Mouse (Mus musculus) CD4-positive naive resting alpha-beta T cell, adult 76 days (primary cell): ENCODE measurements around the gene E2f4. TPM values are rescaled to one million over a fixed set of nuclear protein-coding genes. Genes with fewer than 3 reads are reported as not detected.

Experiments used
- total RNA-seq: library from RNA; stranded (reverse); gene quantifications from one replicate; pipeline ENCODE4 v1.2.4, GENCODE M21; 2023

Gene E2f4
- 90.3 TPM for total RNA-seq

DNA sequence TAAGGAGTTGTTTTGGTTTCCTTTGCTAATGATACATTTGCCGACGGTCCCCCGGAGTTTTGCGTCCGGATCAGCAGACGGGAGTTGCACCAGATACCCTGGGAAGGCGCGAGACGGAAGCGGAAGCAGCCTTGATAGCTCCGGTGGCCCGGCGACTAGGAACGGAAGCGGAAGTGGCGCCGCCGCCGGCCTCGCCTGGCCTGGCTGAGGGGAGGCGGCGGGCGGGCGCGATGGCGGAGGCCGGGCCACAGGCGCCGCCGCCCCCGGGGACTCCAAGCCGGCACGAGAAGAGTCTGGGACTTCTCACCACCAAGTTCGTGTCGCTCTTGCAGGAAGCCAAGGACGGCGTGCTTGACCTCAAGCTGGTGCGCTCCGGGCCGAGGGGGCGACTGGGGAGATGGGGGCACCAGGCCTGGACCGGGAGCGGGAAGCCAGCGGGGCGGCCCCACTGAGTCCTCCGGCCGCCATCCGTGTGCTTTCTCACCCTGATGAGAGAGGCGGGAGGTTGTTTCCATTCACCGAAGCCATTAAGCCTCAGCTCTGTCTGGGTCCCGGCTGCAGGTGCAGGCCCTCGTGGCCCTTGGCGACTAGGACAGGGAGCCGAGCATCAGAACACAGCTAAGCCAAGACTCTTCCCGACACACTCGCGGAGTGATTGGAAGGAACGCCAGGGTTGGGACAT is at the start of gene E2f4:
E2f4 (plus strand) TSS at position 153 of the 682 bp plus-strand sequence.

DNA sequence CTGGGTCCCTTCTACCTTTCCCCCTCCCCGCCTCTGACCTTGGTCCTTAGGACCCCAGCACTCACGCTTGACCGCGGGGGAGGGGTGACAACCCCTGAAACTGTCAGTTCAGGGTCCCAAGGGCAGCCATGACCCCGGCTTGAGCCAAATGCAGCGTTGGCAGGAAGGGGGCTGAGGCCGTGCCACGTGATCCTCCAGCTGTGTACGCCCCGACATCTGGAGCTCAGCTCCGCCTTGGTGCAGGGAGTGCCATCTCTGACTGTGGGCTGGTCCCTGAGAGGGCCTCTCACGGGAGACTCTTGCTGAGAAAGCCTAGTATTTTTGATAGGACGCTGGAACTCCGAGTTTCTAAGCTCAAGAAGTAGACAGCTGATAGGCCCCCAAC is 42.5 kb upstream of the E2f4 start, which contains the start of gene B3gnt9:
B3gnt9 (minus strand) TSS at position 188 of the 385 bp plus-strand sequence.

DNA sequence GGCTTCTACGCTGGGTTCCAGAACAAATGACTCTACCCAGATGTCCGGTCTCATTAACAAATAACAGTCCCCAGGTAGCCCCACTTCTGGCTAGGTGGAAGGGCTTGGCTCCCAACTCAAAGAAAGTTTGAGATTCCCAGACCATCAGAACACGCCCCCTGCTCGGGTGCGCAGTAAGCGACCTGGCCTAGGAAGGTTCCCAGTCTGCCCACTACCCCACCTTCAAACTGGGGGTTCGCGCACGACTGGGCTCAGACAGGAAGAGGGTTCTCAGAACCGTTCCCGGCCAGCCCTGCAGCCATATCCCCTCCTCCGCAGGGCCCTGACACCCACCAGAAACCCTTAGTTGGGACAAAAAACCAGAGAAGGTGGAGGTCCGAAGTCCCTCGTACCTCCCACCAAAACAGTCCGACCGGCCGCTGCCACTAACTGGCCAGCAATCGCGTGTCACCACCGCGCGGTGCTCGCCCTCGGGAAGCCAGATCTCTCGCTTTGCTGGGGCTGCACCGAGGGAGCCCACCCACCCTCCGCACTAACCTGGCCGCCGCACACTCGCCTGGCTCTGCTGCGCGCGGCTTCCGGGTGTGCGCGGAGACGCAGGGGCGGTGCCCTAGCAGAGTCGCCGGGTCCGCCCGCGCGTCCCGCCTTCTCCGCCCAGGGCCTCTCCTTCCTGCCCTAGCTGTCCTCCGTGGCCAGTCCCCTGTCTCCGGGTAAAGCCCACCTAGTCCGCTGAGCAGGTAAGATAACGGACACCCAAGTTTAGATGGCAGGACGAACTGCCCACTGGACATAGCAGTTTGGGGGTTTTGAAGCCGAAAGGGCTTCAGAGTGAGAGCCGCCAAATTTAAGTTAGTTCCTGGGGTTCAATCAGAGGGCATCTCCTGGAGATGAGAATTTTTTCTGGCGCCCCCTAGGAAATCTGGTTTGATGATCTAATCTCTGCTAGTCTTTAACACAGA is 33.2 kb upstream of the E2f4 start, which contains the start of the genes Tradd and Fbxl8:
Tradd (minus strand) TSS at position 586 of the 959 bp plus-strand sequence.
Fbxl8 (plus strand) TSS at position 625 of the 959 bp plus-strand sequence.

DNA sequence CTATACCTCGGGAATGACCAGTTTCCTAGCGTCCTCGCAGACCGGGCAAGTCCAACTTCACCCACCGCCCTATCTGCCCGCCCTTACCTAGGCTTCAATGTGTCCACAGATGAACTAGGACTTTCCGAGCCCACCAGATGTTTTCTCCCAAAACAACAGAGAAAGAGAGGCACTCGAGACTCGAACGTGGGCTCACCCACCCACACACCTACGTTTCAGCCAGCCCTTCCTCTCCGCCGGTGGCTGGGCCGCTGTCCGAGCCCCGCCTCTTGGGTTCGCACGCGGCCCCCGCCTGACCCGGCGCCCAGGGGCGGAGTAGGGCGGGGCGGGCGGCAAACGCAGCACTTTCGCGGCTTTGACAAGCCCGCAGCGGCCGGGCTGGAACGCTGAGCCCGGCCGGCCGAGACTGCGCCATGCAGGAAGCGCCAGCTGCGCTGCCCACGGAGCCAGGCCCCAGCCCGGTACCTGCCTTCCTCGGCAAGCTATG is 28.0 kb upstream of the E2f4 start, which contains the start of gene Hsf4:
Hsf4 (plus strand) TSS at position 341 of the 487 bp plus-strand sequence.

DNA sequence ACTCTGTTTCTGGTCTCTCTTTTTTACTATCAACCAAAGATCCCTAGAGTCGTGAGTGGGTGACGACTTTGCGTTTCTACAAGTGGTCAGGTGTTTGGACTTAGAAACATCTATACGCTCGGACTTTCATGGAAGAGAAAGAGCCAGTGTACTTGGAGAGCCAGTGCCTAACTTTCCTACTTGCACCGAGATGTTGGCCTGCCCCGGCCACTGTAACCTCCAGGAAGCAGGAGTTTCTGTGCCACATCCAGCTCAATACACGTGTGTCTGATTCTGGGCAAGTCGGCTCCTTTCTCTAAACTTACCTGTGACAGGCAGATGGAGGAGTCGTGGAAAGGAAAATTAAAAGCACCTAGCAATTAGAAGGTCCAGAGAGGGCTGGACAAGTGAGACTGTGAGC is 21.6 kb upstream of the E2f4 start, which contains the start of gene Nol3:
Nol3 (plus strand) TSS at position 301 of the 400 bp plus-strand sequence.

DNA sequence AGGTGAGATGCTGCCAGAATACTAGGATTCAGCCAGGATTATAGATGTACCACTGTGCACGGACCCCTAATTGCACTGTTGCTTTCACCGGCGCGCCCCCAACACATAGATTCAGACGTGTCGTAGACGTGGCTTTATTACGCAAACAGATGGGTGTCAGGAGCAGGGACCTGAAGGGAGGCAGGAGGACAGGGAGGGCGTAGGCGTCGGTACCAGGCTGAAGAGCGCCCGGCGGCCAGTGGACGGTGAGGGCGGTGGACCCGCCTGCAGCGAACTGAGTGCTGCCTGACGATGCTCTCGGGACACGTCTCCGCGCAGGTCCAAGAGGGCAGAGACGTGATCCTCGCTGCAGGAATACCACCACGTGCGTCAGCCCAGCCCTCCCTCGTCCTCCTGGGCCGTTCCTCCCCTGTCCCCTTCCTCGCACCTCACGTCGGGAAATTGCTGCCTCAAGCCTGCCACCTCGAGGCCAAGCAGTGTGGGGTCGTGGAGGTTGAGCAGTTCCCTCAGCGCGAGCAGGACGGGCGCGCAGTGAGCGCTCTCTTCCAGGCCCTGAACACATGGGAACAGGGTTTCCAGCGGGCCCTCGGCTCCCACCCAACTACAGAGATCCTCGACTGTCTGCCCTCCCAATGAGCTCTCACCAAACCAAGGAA is 7.5 kb upstream of the E2f4 start, which contains the start of gene 4931428F04Rik:
4931428F04Rik (minus strand) TSS at position 60 of the 656 bp plus-strand sequence.

DNA sequence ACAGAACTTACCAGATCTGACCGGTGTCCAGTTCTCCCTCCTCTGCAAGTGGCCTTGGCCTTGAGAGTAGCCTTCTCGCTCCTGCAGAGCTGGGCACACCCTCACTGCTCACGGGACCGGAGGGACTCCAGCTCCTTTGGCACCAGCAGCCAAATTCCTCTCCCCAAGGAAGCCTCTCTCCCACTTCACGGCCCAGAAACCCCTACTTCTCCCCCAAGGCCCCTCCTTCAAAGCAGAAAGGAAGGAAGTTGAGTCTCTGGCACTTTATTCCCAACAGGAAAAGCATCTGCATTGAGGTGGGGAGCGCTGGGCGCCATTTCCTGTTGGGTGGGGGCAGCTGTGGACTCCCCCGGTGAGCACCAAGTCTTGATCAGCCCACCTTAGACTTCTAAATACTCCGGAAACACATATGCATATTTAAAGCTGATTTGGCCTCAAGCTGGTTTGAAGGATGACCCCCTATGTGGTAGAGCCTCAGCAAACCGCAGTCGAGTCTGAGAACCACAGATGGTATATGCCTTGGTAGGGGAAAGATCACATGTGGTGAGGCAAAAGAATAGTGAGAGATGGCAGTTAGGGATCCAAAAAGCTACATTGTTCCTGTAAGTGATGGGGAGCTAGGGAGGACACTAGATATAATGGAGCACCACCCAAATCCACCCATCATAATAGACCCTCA is 1.4 kb upstream of the E2f4 start, which contains the start of gene Exoc3l:
Exoc3l (minus strand) TSS at position 207 of the 679 bp plus-strand sequence.

DNA sequence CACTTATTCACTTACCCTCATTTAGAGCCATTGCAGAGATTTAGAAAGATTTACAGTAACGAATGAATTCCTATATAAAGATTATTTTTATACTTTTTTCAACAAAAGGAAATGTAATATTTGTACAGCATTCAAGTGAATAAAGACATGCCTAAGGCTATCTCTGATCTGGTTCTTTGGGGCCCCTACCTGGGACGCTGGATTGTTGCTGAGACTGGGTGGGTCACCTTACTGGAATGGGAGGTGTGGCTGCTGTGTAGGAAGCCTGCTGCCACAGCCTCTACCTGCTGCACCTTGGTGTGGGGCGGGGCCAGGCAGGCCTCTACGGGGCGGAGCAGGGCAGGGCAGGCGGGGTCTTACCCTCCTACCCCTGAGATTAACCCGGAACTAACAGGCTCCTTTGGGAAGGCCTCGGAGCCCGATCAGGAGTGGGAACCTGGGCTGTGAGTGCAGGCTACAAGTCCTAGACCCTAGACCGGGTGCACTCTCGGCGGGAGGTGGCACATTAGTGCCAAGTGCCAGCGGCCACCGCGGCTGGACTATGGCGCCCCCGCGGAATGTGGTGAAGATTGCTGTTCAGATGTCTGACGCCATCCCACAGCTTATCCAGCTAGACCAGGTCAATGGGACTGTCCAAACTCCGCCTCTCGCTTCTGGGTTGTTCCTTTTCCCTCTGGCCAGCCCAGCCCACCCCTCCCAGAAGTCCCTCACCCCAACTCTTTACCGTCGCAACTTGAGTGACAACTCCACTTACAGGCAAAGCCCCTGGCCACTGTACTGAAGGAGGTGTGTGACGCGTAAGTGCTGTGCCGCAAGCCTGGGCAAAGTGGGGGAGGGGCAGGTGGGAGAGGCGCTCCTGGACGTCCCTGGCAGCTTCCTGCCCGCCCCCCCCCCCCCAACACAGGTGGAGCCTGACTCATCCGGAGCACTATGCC is 8.0 kb downstream of the E2f4 start, which contains the start of gene Elmo3:
Elmo3 (plus strand) TSS at position 391 of the 935 bp plus-strand sequence.

DNA sequence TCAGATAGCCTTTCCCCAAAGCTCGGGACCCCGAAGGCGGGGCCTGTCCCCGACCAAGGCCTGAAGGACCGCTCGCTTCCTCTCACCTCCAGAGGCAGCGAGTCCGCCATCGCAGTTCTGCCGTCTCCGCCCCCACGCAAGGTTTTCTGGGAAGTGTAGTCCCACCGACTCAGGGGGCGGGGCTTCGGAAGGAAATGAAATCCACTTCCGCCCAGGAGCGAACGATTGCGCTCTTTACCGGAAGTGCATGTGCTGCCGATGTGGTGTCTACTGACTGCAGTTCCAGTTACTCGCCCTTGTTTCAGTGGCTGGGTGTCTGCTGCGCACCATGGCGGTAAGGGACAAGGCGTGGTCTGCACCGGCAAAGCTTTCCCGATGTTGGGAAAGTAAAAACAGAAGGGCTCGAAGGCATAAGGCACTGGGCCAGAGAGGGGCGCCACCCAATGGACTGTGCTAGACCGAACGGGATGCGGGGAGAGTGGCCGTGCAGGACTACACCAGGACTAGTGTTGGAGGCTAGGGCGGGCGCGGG is 28.7 kb downstream of the E2f4 start, which contains the start of the genes Lrrc29 and Tmem208:
Lrrc29 (minus strand) TSS at position 138 of the 532 bp plus-strand sequence.
Tmem208 (plus strand) TSS at position 214 of the 532 bp plus-strand sequence.

DNA sequence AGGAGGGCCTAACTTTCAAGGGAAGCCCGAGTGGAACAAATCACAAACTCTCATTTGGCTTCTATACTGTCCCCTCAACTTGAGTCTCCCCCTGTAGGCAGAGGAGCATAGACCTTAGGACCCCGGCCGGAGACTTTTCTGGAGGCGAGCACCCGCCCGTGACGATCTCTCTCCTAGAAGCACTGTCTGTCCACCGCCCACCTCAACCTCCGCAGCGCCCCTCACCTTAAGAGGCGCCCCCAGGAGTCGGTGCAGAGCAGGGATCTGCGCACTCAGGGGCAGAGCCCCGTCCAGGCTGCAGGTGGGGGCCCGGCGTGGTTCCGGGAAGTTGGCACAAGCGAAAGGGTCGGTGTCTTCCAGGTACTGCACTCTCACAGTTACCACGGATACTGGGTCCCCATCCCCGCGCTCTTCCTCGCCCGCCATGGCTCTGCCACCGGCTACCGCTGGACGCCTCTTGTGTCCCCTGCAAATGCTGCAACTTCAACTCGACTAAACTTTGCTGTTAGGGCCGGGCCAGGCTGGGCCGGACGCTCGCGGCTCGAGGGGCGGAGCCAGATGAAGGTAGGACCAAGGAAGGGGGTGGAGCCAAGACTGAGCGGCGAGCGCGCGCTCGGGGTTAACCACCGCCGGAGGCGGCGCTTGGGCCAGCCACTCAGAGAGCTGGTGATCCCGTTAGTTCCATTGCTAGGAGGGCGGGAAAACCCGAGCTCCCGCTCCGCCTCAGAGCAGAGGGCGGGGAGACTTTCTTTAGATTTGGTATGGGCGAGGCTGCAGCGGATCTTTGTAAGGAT is 50.2 kb downstream of the E2f4 start, which contains the start of gene Fhod1:
Fhod1 (minus strand) TSS at position 526 of the 794 bp plus-strand sequence.

DNA sequence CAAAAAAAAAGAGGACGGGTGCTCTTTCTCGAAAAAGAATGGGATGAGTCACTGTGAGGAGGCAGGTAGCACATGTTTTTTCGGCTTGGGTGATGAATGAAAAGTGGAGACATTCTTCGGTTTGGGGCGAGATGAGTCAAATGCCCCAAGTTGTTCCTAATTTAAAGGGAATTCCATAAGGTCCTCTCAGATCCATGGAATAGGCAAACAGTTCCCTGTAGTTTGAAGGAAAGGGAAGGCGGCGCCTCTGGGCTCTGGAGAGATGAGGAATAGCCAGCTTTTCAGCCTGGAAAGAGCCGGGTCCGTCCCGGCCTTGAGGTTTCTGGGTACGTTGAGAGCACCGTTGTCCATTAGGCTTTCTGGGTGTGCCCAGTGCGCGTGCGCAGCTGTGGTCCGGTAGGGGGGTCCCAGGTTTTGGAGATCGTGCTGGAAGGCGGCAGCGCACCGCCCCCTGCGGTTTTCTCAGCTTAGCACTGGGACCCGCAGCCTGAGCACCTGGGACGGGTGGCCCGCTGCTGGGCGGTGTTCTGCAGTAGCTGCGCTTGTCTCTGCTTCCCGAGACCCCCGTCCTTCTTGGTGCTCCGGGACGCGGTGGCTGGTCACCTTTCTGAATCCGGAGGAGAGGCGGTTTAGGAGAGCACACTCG is 51.1 kb downstream of the E2f4 start, which contains the start of gene Slc9a5:
Slc9a5 (plus strand) TSS at position 394 of the 646 bp plus-strand sequence.

Other genes starting within 250 kb of the E2f4 start
- not detected for gene Ces3a, start 249.1 kb upstream of the E2f4 start, total RNA-seq
- not detected for gene Ces3b, start 213.9 kb upstream of the E2f4 start, total RNA-seq
- not detected for gene Ces4a, start 165.9 kb upstream of the E2f4 start, total RNA-seq
- gene Cbfb, start 127.0 kb upstream of the E2f4 start, total RNA-seq = 96.8 TPM
- 23.3 TPM for gene D230025D16Rik, start 72.5 kb upstream of the E2f4 start, total RNA-seq
- gene B3gnt9, start 42.5 kb upstream of the E2f4 start, total RNA-seq = 2.3 TPM
- gene Tradd, start 33.1 kb upstream of the E2f4 start, total RNA-seq = 22.7 TPM
- 10.0 TPM for gene Fbxl8, start 33.0 kb upstream of the E2f4 start, total RNA-seq
- 0.94 TPM for gene Hsf4, start 27.9 kb upstream of the E2f4 start, total RNA-seq
- not detected for gene Nol3, start 21.5 kb upstream of the E2f4 start, total RNA-seq
- 5.0 TPM for gene 4931428F04Rik, start 7.8 kb upstream of the E2f4 start, total RNA-seq
- gene Exoc3l, start 1.6 kb upstream of the E2f4 start, total RNA-seq = 0.67 TPM
- gene Elmo3, start 7.9 kb downstream of the E2f4 start, total RNA-seq = 4.6 TPM
- 5.3 TPM for gene Lrrc29, start 28.6 kb downstream of the E2f4 start, total RNA-seq
- 25.6 TPM for gene Tmem208, start 28.7 kb downstream of the E2f4 start, total RNA-seq
- 17.7 TPM for gene Fhod1, start 50.3 kb downstream of the E2f4 start, total RNA-seq
- gene Slc9a5, start 51.2 kb downstream of the E2f4 start, total RNA-seq = 0.82 TPM
- gene Plekhg4, start 75.6 kb downstream of the E2f4 start, total RNA-seq = not detected
- gene Kctd19, start 115.8 kb downstream of the E2f4 start, total RNA-seq = not detected
- gene Lrrc36, start 115.9 kb downstream of the E2f4 start, total RNA-seq = not detected
- 0.82 TPM for gene Tppp3, start 173.9 kb downstream of the E2f4 start, total RNA-seq
- gene Zdhhc1, start 199.2 kb downstream of the E2f4 start, total RNA-seq = 4.3 TPM
- gene Hsd11b2, start 221.1 kb downstream of the E2f4 start, total RNA-seq = not detected